Mouse (Mus musculus): Measurements from ENCODE around the gene Rassf6. TPM values are rescaled to one million over a fixed set of nuclear protein-coding genes. Genes with fewer than 3 reads are reported as not detected.
"Not testable (repeated sequence)": the region's sequence is repeated elsewhere in the genome, so short reads cannot be mapped to it uniquely, and the experiment has no call there.

Rassf6 gene
- polyA plus RNA-seq, 1 experiment from 2014 or later = 0.62 TPM

DNA sequence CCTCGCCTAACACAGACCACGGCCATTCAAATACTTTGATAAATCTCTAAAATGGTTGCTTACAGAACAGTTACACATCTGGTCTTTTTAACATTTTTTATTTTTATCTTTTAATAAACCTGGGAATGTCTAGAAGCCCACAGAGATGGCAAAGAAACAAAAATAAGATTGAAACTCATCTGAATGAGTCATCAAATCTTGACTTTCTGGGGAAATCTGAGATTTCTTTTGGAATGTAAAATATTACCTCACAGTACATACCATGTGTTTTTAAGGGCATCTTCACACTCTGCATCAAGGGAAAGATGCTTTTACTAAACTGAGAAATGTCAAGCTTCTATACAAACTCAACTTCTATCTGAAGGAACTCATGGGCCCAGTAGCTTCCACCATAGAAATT is 19.1 kb downstream of the Rassf6 start:
- no peak overlapping the region for H3K4me3 ChIP-seq
- H3K9me3 ChIP-seq (replicated peaks) = no peaks in the 10 kb centered on the region
- H3K4me1 ChIP-seq = no peaks in the 10 kb centered on the region
- no peak overlapping the region for H3K4me2 ChIP-seq (replicated peaks)
- no peak for ATAC-seq (ENCODE audit: low FRiP score)
- H3K9ac ChIP-seq = no peak overlapping the region
- no peaks in the 10 kb centered on the region for H3K27me3 ChIP-seq
- no peaks in the 10 kb centered on the region for H3K36me3 ChIP-seq
- 97% methylated on average over 2 of the region's 2 CpGs for WGBS
- no peak overlapping the region for H3K27ac ChIP-seq

DNA sequence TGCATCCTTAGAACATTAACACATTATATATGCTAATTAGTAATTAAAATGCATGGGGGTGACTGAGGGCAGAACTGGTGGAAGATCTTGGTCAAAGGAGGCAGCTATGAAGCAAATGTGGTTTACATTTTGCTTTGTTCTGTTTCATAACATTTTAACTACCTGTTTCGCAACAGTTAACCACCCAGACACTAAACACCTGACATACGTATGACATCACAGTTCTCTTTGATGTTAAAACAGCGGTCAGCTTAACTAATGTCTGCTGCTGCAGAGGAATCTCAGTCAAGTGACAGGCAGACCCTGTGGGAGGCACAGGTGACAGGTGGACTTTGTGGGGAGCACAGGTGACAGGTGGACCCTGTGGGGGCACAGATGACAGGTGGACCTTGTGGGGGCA is 22.6 kb downstream of the Rassf6 start:
- 93% methylated on average over 3 of the region's 3 CpGs for WGBS
- Histone ChIP-seq H3K4me1 (no peaks in the 10 kb centered on the region), H3K36me3 (no peaks in the 10 kb centered on the region), H3K27ac (no peak overlapping the region), H3K9me3 (replicated peaks) (no peaks in the 10 kb centered on the region), H3K9ac (no peak overlapping the region), H3K4me3 (no peak overlapping the region), H3K27me3 (no peaks in the 10 kb centered on the region), H3K4me2 (replicated peaks) (no peak overlapping the region)
- ATAC-seq (ENCODE audit: low FRiP score) = no peak

DNA sequence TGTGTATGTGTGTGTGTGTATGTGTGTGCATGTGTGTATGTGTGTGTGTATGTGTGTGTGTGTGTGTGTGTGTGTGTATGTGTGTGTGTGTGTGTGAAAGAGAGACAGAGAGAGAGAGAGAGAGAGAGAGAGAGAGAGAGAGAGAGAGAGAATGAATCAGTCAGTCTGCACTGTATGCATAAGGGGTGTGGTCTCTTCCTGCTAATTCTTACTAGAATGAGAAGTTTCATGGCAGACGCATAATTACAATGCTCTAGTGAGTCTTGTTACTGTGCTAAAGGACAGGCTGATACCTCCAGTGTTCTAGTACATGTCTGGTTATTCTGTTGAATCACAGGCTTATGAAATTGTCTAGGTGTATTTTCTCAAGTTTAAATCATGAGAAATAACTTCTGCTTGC is 27.7 kb downstream of the Rassf6 start:
- not testable (repeated sequence) for H3K36me3 ChIP-seq; H3K4me2 ChIP-seq (replicated peaks); H3K4me3 ChIP-seq; H3K9me3 ChIP-seq (replicated peaks); H3K4me1 ChIP-seq; H3K27me3 ChIP-seq; H3K27ac ChIP-seq; ATAC-seq (ENCODE audit: low FRiP score); H3K9ac ChIP-seq
- WGBS = 84% methylated on average over 1 of the region's 1 CpGs

DNA sequence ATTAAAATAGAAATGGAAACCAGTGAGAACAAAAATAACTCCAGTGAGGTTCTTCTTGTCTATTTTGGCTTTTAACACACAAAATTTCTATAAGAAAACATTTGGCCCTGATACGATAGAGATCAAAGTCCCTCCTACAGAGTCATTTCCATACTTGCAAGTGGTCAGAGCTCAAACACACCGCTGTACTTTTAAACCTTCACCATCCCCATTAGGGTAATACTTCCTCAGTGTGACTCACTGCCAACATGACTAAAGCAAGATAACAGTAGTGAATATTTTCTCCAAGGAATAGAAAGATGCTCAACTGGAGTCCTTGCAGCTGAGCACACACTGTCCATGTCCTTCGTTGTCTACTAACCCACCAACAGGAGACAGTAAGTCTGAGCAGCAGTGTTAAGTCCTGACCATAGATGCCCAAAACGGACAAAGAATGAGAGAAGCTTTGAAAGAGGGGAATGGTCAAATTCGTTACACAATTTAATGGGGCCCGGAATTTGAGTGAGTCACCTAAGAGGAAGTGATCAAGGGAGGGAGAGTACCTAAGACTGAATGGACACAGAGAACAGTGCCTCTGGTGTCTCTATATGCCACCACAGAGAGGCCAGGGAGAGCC is 28.4 kb downstream of the Rassf6 start:
- no peaks in the 10 kb centered on the region for H3K36me3 ChIP-seq
- H3K27ac ChIP-seq = no peak overlapping the region
- H3K4me3 ChIP-seq = no peak overlapping the region
- ATAC-seq (ENCODE audit: low FRiP score) = no peak
- 90% methylated on average over 6 of the region's 6 CpGs for WGBS
- no peak overlapping the region for H3K4me2 ChIP-seq (replicated peaks)
- H3K9me3 ChIP-seq (replicated peaks) = no peaks in the 10 kb centered on the region
- no peaks in the 10 kb centered on the region for H3K4me1 ChIP-seq
- no peaks in the 10 kb centered on the region for H3K27me3 ChIP-seq
- H3K9ac ChIP-seq = no peak overlapping the region

DNA sequence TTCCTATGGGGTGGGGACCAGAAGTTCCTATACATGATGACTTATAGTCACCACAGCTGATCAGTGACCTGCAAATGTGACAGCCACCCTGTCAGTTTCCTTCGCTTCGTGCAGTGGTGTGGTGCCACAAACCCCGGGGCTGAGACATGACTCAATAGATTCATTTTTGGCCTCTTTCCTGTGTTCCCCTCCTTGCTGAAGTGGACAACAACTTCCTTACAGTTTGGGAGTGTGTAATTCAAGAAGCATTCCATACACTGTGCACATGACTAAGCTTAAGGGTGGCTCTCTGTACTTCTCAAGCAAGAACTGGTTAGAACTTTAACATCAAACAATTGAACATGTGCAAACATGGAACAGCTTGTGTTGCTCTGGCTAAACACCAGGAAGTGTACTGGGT is 29.1 kb downstream of the Rassf6 start:
- Histone ChIP-seq H3K27ac (no peak overlapping the region), H3K4me2 (replicated peaks) (no peak overlapping the region), H3K9ac (no peak overlapping the region), H3K36me3 (no peaks in the 10 kb centered on the region), H3K4me1 (no peaks in the 10 kb centered on the region), H3K4me3 (no peak overlapping the region), H3K9me3 (replicated peaks) (no peaks in the 10 kb centered on the region), H3K27me3 (no peaks in the 10 kb centered on the region)
- ATAC-seq (ENCODE audit: low FRiP score) = no peak
- 92% methylated on average over 3 of the region's 3 CpGs for WGBS

DNA sequence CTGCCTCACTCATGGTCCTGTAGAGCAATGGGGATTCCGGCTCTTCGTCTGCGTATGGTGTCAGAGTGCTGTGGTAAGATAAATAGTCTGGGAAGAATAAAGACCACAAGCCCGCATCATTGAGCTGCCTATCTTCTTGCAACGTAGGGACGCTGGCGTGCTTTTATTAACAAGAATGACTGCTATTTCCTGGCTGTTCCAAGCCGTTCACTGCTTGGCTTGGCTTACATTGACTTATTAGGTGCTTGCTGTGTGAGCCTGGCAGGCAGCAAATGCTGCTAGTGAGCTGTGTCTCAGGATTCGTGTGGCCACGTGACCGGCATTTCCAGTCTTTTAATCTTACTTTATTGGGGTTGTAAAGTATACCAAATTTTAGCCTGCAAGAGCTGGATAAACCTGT is 31.6 kb downstream of the Rassf6 start:
- WGBS = 65% methylated on average over 11 of the region's 11 CpGs
- Histone ChIP-seq H3K9ac (no peak overlapping the region), H3K4me3 (no peak overlapping the region), H3K4me2 (replicated peaks) (no peak overlapping the region), H3K27me3 (no peaks in the 10 kb centered on the region), H3K27ac (no peak overlapping the region), H3K9me3 (replicated peaks) (no peaks in the 10 kb centered on the region), H3K4me1 (no peaks in the 10 kb centered on the region), H3K36me3 (no peaks in the 10 kb centered on the region)
- ATAC-seq (ENCODE audit: low FRiP score) = no peak

DNA sequence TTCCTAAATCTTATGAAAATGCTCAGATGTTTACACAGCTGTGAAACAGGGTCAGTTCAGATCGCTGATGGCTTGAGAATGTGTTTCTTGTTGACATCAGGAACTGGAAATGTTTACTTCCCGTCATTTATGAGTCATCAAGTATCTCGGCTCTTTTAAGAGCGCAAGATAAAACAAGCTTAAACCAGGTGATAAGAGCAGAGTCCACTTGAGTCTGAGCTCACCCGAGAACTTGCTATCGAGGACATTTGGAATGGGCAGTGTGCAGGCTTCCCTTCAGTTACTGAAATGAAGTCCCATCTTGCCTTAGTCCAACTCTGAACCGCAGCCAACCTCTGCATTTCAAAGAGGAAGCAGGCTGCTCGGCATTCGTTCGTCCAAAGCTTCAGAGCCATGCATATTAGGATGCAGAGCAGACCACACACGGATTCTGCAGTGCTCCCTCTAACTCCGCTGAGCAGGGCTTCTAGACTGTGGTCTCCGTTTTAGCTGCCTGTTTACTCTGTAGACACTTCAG is 37.0 kb downstream of the Rassf6 start:
- Histone ChIP-seq H3K4me3 (no peak overlapping the region), H3K9ac (no peak overlapping the region), H3K4me1 (no peaks in the 10 kb centered on the region), H3K27ac (no peak overlapping the region), H3K36me3 (no peaks in the 10 kb centered on the region), H3K9me3 (replicated peaks) (no peaks in the 10 kb centered on the region), H3K27me3 (no peaks in the 10 kb centered on the region), H3K4me2 (replicated peaks) (no peak overlapping the region)
- 70% methylated on average over 13 of the region's 13 CpGs for WGBS
- no peak for ATAC-seq (ENCODE audit: low FRiP score)

DNA sequence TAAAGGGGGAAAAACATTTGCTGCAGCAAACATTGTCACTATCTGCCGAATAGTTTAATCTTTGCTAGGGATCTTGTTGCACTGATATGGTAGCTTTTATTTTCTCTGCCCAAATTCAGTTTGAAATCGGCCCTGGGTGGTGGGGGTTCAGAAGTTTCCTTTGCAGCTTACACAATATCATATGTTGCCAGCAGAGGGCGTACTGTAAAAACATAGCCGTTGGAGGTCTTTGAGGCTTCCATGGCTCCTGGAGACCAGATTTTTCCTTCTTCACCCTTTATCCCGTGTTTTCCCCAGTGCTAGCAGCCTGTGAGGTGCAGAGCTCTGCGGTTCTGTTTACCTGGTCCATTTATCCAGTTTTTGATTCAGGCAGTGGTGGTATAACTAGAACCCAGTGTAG is 39.0 kb downstream of the Rassf6 start:
- Histone ChIP-seq H3K9me3 (replicated peaks) (no peaks in the 10 kb centered on the region), H3K36me3 (no peaks in the 10 kb centered on the region), H3K4me3 (no peak overlapping the region), H3K4me1 (no peaks in the 10 kb centered on the region), H3K4me2 (replicated peaks) (no peak overlapping the region), H3K27me3 (no peaks in the 10 kb centered on the region), H3K9ac (no peak overlapping the region), H3K27ac (no peak overlapping the region)
- ATAC-seq (ENCODE audit: low FRiP score) = 0 out of 2 replicates have a peak, but pooled peaks have one; percentile 29
- 19% methylated on average over 6 of the region's 6 CpGs for WGBS

DNA sequence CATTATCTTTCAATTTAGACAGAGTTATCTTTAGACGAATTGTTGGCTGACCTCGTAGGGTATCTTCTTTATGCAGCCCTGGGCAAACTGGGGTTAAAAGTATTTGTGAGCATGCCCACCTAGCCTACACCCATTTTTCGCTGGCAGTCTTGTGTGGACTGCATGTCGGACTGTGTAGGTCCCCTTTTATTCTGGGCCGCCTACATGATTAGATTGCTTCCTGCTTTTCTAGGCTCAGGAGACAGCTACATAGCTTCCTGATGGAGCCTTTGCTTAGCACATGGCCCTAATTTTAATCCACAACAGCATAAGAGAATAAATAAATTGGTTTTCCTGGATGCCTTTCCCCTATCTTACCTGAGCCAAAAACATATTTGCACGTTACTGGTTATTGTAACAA is 44.3 kb downstream of the Rassf6 start:
- no peak for ATAC-seq (ENCODE audit: low FRiP score)
- H3K4me1 ChIP-seq = no peaks in the 10 kb centered on the region
- H3K4me3 ChIP-seq = no peak overlapping the region
- H3K27me3 ChIP-seq = no peaks in the 10 kb centered on the region
- no peaks in the 10 kb centered on the region for H3K9me3 ChIP-seq (replicated peaks)
- no peak overlapping the region for H3K9ac ChIP-seq
- WGBS = 89% methylated on average over 6 of the region's 6 CpGs
- H3K36me3 ChIP-seq = no peaks in the 10 kb centered on the region
- no peak overlapping the region for H3K4me2 ChIP-seq (replicated peaks)
- no peak overlapping the region for H3K27ac ChIP-seq

DNA sequence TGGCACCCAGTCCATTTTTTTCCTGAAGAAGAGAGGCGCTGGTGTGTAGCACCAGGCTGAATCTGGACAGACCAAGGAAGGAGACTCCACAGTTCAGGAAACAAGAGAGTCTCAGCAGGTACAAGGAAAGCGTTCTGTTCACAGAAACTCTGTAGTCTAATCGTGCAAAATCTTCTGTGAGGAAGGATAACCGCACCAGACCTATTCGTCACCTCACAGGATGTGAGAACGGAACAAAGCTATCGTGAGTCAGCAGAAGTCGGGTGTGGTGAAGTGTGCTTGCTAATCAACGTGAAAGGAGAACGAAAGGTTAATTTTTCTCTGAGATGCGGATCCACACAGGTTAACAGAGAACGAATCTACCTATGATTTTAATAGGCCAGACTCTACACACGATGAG is 45.5 kb downstream of the Rassf6 start:
- Histone ChIP-seq H3K4me2 (replicated peaks) (no peak overlapping the region), H3K27ac (no peak overlapping the region), H3K9me3 (replicated peaks) (no peaks in the 10 kb centered on the region), H3K36me3 (no peaks in the 10 kb centered on the region), H3K4me1 (no peaks in the 10 kb centered on the region), H3K9ac (no peak overlapping the region), H3K4me3 (no peak overlapping the region), H3K27me3 (no peaks in the 10 kb centered on the region)
- no peak for ATAC-seq (ENCODE audit: low FRiP score)
- WGBS = 90% methylated on average over 13 of the region's 13 CpGs

DNA sequence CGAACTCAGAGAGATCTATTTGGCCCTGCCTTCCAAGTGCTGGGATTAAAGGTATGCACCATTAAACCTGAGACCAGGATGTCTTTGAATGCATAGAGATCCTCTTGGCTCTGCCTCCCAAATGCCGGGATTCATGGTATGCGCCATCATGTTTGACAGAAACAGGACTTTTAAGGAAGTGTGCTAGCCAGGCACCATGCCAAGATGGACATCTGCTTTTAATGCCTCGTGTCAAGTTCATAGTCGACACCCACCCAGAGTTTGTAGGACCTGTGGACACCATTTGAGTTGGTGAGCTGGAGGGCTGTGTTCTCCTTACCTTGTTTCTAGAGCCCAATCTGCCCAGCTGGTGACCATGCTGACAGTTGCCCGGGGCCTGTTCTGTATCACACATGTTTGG is 48.5 kb downstream of the Rassf6 start:
- ATAC-seq (ENCODE audit: low FRiP score) = no peak

DNA sequence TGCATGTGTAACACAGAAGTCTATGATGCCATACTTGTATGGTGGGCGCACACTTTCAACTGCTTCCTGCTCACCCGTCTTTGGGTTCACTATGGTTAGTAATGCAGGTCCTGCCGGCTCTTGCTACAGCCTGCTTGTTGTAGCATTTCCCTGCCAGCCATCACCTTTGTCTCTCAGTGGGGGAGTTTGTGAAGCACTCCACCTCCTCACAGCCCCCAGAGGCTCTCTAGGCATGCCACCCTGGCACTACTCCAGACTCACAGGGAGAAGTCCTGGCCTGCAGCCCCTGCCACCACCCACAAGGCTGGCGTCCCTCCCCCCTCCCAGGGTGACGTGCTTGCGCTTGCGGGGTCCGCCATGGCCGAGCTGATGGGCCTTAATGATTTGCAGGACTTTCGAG is 49.8 kb downstream of the Rassf6 start:
- H3K4me3 ChIP-seq = no peak overlapping the region
- H3K9ac ChIP-seq = no peak overlapping the region
- no peaks in the 10 kb centered on the region for H3K9me3 ChIP-seq (replicated peaks)
- 82% methylated on average over 8 of the region's 10 CpGs for WGBS
- H3K27ac ChIP-seq = no peak overlapping the region
- no peaks in the 10 kb centered on the region for H3K4me1 ChIP-seq
- H3K36me3 ChIP-seq = no peaks in the 10 kb centered on the region
- no peaks in the 10 kb centered on the region for H3K27me3 ChIP-seq
- ATAC-seq (ENCODE audit: low FRiP score) = no peak
- H3K4me2 ChIP-seq (replicated peaks) = no peak overlapping the region

More for the DNA sequence above, 48.5 kb downstream of the Rassf6 start:
- no peaks in the 10 kb centered on the region for H3K27me3 ChIP-seq
- H3K4me3 ChIP-seq = no peak overlapping the region
- H3K36me3 ChIP-seq = no peaks in the 10 kb centered on the region
- no peak overlapping the region for H3K27ac ChIP-seq
- WGBS = 79% methylated on average over 6 of the region's 6 CpGs
- no peak overlapping the region for H3K4me2 ChIP-seq (replicated peaks)
- no peaks in the 10 kb centered on the region for H3K4me1 ChIP-seq
- H3K9ac ChIP-seq = no peak overlapping the region
- H3K9me3 ChIP-seq (replicated peaks) = no peaks in the 10 kb centered on the region

DNA sequence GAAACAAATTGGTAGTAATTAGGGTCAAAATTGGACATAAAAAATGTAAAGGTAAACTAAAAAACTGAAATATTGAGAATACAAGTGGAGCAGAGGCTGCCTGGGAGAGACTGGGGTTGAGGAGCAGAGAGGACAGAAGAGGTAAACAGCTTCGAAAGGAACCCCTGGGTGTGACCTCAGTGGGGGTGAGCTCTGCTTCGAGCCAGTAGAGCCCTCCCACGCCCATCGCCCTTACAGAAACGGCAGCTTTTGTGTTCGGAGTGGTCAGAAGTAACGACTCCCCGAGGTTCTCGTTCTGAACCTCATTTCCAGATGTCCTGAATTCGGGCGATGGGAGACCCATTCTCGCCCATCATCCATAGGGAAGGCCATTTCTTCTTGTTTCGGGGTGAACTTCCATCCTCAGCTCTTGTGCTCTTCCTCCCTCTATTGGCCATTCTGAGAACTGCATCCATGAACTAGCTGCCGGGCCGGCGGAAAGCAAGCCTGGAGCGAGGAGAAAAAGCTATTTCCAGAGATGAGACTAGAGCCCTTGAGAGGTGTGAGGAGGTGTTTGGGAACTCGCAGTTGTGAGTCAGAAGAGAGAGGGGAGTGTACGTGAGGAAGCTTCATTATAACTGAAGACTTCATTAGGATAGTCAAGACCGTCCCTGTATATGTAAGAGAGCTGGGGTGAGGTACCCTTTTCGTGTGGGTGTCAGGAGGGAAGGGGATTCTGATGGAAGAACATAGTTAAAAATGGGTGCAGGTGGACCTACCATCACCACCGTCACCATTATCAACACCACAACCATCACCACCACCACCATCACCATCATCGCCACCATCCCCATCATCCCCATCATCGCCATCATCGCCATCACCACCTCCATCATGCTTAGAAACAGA is 51.5 kb downstream of the Rassf6 start:
- Histone ChIP-seq H3K4me3 (peak overlapping the region; percentile 33), H3K27me3 (no peaks in the 10 kb centered on the region), H3K36me3 (no peaks in the 10 kb centered on the region), H3K27ac (no peak overlapping the region), H3K4me2 (replicated peaks) (peak overlapping the region; percentile 55), H3K9ac (peak overlapping the region; percentile 32), H3K4me1 (no peaks in the 10 kb centered on the region), H3K9me3 (replicated peaks) (no peaks in the 10 kb centered on the region)
- WGBS = 24% methylated on average over 25 of the region's 25 CpGs
- ATAC-seq (ENCODE audit: low FRiP score) = peak; percentile 72
